ENCODE assay signal across 12 mouse cellular contexts in the genomic region with DNA sequence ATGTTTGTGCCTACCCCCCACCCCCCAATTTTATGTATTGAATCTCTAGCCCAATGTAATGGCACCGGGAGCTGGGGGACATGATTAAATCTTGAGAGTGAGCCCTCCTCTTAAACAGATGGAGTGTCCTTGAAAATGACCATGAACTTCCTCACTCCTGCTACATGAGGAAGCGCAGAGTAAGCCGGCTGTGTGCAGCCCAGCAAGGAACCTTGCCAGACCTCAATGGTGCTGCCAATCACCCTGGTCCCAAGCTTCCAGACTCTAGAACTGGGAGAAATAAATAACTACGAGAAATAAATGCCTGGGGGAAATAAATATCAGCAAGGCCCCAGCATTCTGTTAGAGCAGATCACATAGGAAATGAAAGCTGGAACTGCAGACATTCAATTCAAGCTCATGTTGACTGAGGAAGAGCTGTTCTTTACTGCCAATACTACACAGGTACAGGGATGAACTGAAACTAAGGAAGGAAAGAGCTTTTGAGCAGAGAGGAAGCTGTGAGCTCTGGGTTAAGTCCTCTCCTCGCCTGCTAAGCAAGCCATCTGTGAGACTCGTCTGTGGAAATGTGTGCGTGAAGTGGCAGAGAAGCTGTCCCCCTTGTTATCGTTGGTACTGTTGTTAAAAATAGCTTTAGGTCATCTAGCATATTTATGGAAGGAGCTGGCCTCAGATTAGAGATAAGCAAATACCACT. TPM values are rescaled to one million over a fixed set of nuclear protein-coding genes. Genes with fewer than 3 reads are reported as not detected.
DNase-seq lines count a peak whose midpoint lies in the region.
"Had no signal": no experiment of that assay in that cellular context is flagged by ENCODE, and none has a peak within 500 bp of the region (broad histone marks: within the 10 kb centered on the region; RNA-seq: fewer than 3 reads in every experiment).

No protein-coding gene starts in this region.

- H3K36me3 ChIP-seq in heart, embryonic 10.5 days, result no peaks in the 10 kb centered on the region
- H3K36me3 ChIP-seq: lung, embryonic 15.5 days had no signal

- H3K4me3 ChIP-seq in heart, embryonic 10.5 days, result no peak overlapping the region
- H3K4me3 ChIP-seq: left cerebral cortex, adult 2 months; lung, embryonic 15.5 days had no signal

- no peaks in the 10 kb centered on the region for H3K27me3 ChIP-seq in heart, embryonic 10.5 days (ENCODE audit: insufficient read depth, poor library complexity, severe bottlenecking)
- H3K27me3 ChIP-seq: lung, embryonic 15.5 days had no signal

- H3K27ac ChIP-seq in heart, embryonic 10.5 days, result peak overlapping the region; percentile 88
- H3K27ac ChIP-seq: left cerebral cortex, adult 2 months; lung, embryonic 15.5 days had no signal

- peak; percentile 12 to 35 for DNase-seq in cerebellum, postnatal 25 days
- DNase-seq in cerebellum, adult 8-10 months, result no peak
- peak; percentile 8 for DNase-seq in NIH3T3 (ENCODE audit: low read depth)
- no peak for DNase-seq in heart, embryonic 10.5 days (ENCODE audit: low spot score)
- peak; percentile 6 to 7 for DNase-seq in kidney, adult 8-10 months
- no peak for DNase-seq in right cerebral cortex, postnatal 14 days
- no peak for DNase-seq in urinary bladder, adult 2 months (ENCODE audit: low spot score)
- no peak for DNase-seq in layer of hippocampus, postnatal 10 days (ENCODE audit: low spot score in 2 of 2)
- DNase-seq: gastrocnemius, postnatal 36 days had no signal

- peaks cover 10% of the 10 kb centered on the region for H3K4me1 ChIP-seq in heart, embryonic 10.5 days
- H3K4me1 ChIP-seq: lung, embryonic 15.5 days had no signal

- 30% methylated on average over 8 of the region's 8 CpGs for WGBS in heart, embryonic 10.5 days

- H3K9me3 ChIP-seq in heart, embryonic 10.5 days, result no peaks in the 10 kb centered on the region
- H3K9me3 ChIP-seq: lung, embryonic 15.5 days had no signal

RNA-seq across cellular contexts. Expression of a gene that starts 16.3 kb away (rescaled TPM):
- 0.46 and 1.5 TPM in 2 replicates for polyA plus RNA-seq in heart, embryonic 10.5 days (2016; fragmentation: Nextera tagmentation; extraction: Ambion mirVana)
- polyA plus RNA-seq in urinary bladder, adult 2 months (2012; rRNA removed), result 9.9 and 15.6 TPM in 2 replicates
- 1 to 10 TPM; 1.0 to 4.2 TPM for total RNA-seq in layer of hippocampus, postnatal 10 days (2021)
- polyA plus RNA-seq: testis, adult 2 months had no signal

RNA-seq across cellular contexts. Expression of a gene that starts 35.6 kb away (rescaled TPM):
- polyA plus RNA-seq in heart, embryonic 10.5 days (2016; fragmentation: Nextera tagmentation; extraction: Ambion mirVana), result 92.2 and 95.7 TPM in 2 replicates
- polyA plus RNA-seq in urinary bladder, adult 2 months (2012; rRNA removed), result 34.4 and 36.6 TPM in 2 replicates
- total RNA-seq in layer of hippocampus, postnatal 10 days (2021), result 10 to 100 TPM; 50.2 to 51.7 TPM

RNA-seq across cellular contexts. Expression of a gene that starts 35.6 kb away (rescaled TPM):
- polyA plus RNA-seq in heart, embryonic 10.5 days (2016; fragmentation: Nextera tagmentation; extraction: Ambion mirVana), result 58.1 and 65.2 TPM in 2 replicates
- polyA plus RNA-seq in urinary bladder, adult 2 months (2012; rRNA removed), result 3.6 and 3.9 TPM in 2 replicates
- 1 to 10 TPM; 4.0 to 5.0 TPM for total RNA-seq in layer of hippocampus, postnatal 10 days (2021)

Comparison
In these comparisons a context has a peak if more than half of its experiments do, and no peak if none do; other contexts are left out.
1. DNase-seq: peak in cerebellum, postnatal 25 days (2 of 2), NIH3T3 (single experiment) and kidney, adult 8-10 months (2 of 2); none in cerebellum, adult 8-10 months (single experiment), heart, embryonic 10.5 days (single experiment), right cerebral cortex, postnatal 14 days (single experiment), urinary bladder, adult 2 months (single experiment) and layer of hippocampus, postnatal 10 days (0 of 2).
2. RNA of a gene that starts 35.6 kb away (polyA plus RNA-seq): 58.1 to 65.2 TPM in heart, embryonic 10.5 days; 3.6 to 3.9 TPM in urinary bladder, adult 2 months; every median in the first group is over 10 times any median in the second.